Mouse (Mus musculus) hindlimb bud, embryonic 11.5 days (tissue): Measurements from ENCODE around the gene Lypd1.

Source experiments
- DNase-seq: peaks from one replicate; pipeline ENCODE4 v3.0.0-alpha.2; 2012; ENCODE audit warnings: low read depth, low spot score; ENCODE audit errors: extremely low spot score

Gene Lypd1

GRCm38 (mm10) chr1:125912601-125913600, at the start of gene Lypd1:
Gene Lypd1 (minus strand): TSS chr1:125913101.
- DNase-seq = no peak

DNA sequence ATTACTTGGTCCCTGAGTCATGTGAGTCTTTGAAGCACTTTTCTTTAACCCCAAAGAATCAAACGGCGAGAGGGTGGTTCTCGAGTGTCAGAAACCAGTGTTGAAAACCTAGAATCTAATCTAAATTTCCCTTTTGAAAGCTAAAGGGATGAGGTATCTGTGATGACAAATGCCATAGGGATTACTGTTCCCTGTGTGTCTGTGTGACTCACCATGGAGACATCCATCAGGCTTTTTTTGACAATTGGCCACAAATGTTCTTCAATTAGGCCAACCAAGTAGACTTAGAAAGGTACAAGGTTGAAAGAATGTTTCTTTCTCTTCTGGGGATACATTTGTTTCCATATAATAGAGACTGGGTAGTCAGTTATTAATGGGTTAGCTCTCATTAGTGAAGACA, 38.1 kb upstream of the Lypd1 start:
- DNase-seq = no peak

DNA sequence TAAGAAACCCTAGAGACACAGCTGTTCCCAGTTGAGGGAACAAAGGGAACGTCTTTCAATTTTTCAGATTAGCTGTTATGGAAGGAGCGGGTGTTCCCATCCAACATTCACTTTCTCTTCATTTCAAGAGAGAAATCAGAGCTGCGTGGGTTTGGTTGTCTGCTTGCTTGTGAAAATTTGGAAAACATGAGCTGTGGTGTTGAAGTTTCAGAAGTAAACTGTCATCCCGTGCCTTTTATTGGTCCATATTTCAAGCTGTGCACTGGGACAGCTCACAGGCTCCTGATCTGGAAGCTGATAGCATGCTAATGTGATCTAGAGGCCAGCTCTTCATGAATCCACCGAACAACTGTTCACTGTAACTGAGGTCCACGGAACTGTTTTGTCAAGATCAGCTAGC, 36.2 kb upstream of the Lypd1 start:
- no peak for DNase-seq

DNA sequence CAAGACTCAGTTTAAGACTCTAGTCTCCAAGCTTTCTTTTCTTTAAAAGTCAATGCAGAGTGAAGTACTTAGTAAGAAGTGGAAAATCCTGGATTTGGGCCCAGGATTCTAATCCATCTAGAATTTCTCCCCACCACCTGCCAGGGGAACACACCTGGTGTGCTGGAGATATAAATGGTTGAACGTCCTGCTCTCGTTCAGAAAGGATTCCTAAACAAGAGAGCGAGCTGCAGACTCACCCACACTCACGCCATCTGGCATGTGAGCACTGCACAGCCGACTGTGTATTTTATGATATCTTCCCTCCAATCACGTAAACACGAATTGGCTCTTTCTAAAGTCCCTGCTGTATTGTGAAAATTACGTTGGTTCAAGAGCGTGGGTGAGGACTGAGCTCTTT, 32.2 kb upstream of the Lypd1 start:
- DNase-seq = no peak

DNA sequence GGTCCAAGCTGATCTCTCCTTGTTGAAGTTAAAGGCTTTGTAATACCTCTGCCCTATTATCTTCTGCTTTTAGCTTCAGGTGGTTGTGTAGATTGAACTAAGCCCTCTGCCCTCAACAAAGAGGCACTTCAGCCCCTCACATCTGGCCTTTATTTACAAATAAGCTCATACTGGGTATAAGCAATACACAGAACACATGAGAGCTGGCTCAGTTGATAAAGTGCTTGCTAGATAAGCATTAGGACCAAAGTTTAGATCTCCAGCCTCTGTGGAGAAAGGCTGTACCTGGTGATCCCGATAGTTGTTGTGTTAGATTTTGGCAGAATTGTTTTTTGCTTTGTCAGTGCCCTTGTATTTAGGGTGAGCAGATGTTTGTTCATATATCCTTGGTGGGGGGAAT, 30.4 kb upstream of the Lypd1 start:
- no peak for DNase-seq

- DNase-seq = no peak
Measured at GRCm38 (mm10) chr1:125925486-125925885, 12.6 kb upstream of the Lypd1 start.

DNA sequence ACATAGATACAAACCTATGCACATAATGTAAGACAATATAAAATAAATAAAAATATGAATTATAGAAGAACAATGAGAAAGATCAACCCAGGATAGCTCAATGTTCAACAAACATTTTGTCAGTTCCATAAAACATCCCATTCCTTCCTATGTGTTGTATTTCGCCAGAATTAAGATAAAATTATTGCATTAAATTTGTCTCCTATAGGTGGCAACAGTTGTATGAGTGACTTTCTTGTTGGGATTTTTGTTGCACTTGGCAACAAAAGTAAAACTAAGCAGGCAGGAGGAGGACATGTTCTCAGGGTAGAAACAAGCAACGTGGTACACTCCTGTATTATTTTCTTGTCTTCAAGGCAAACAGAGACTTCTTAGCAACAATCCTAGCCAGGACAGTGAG, 10.2 kb upstream of the Lypd1 start:
- DNase-seq = no peak

DNA sequence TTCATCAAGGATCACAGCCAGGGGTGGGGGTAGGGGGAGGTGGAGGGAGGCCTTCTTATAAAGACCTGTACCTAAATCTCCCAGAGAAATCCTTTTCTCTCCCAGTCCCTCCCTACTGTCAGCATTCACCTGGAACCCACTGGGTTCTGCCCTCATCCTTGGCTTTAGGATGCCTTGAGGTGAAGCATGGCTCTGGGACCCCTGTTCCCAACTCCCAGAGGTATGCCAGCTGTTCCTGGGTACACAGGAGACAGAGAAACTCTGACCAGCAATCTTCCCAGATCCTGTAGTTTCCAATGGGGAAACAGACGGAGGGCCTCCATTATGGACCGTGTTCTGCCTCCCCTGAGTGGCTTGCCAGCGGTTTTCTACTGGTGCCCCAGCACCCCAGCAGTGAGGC, 7.8 kb upstream of the Lypd1 start:
- no peak for DNase-seq

- no peak for DNase-seq
Measured at GRCm38 (mm10) chr1:125911901-125912445, 928 bp downstream of the Lypd1 start.

- no peak for DNase-seq
Measured at GRCm38 (mm10) chr1:125911337-125911900, 1.5 kb downstream of the Lypd1 start.

GRCm38 (mm10) chr1:125910871-125911265, 2.0 kb downstream of the Lypd1 start:
- no peak for DNase-seq

GRCm38 (mm10) chr1:125910211-125910870, 2.6 kb downstream of the Lypd1 start:
- DNase-seq = no peak

DNA sequence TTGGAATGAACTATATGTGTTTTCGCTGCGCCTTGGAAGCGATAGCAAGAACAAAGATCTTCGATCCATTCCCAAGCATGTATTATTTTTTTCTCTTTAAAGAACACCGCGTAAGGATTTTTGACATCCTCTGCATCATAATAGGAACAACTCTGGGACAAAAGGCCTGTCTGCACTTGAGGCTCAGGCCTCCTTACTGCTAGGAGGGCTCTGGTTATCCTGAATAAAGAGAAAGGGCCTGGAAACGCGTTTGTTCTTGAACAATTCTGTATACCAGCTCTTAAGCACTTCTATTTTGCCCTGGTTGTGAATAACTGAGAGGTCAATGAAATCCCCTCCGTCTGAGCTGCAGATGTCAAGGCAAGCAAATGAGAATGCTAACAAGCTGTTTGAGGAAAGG, 19.7 kb downstream of the Lypd1 start:
- no peak for DNase-seq

DNA sequence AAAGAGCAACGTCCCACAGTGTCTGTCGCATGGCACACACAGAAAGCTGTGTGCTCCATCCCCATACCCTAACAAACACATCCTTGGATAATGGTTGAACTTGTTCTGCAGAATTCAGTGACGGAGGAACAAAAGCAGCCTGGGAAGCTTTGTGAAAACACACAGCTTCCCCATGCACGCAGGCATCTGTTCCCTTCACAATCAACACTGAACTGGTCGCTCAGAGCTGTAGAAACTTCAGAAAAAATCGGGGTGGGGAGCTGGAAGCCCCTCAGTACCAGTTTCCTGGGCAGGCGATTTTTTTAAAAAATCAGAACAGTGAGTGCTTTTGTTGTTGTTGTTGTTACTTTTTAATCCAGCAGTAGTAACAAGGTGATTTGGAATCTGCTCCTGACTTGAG, 42.8 kb downstream of the Lypd1 start:
- no peak for DNase-seq

DNA sequence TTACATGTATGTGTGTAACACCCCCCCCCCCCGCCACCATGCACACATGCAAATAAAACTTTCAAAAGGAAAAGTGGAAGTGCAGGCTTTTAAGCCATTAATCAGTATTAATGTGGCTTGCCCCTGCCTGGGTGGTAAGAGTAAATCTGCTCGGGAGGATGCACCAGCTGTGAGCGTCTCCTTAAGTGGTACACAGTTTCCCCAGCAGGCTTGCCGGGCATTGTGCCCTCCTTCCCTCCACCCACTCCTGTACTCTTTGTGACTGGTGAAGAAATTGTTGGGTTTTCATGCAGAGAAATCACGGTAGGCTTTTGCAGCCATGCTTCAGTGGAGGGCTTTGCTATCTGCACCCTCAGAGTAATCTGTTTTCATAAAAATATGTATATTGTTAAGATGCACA, 54.3 kb downstream of the Lypd1 start:
- no peak for DNase-seq

- DNase-seq = no peak
Measured at GRCm38 (mm10) chr1:125854646-125855045, 58.3 kb downstream of the Lypd1 start.

DNA sequence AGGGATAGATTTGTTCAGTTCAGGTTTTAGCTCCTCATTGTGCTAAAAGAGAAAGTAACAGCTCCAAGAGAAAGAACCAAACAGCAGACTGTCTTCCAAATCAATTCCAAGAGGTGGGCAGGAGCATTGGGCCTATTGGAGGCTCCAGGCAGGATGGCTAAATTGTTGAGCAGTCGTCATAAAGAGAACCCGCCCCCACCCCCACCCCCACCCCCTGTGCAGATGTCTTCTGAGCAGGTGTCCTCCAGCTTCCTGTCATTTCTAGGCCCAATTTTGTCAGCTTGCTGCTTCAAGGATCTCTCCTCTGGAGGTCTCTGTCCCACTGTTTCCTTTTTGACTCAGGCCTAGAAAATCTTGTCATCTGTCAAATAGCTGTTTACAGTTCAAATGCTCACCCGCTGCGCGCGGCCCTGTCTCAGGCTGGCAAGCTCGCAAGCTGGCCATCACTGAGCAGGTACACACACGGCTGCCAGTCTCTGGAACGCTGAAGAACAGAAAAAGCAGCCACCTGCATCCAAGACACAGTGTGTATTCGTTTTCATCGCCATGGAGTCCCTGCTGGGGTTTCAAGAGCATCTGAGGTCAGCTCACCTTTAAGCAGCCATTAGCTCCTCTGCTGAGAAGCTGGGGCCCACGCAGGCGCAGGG, 73.0 kb downstream of the Lypd1 start:
- no peak for DNase-seq

GRCm38 (mm10) chr1:125837507-125837906, 75.4 kb downstream of the Lypd1 start:
- no peak for DNase-seq

DNA sequence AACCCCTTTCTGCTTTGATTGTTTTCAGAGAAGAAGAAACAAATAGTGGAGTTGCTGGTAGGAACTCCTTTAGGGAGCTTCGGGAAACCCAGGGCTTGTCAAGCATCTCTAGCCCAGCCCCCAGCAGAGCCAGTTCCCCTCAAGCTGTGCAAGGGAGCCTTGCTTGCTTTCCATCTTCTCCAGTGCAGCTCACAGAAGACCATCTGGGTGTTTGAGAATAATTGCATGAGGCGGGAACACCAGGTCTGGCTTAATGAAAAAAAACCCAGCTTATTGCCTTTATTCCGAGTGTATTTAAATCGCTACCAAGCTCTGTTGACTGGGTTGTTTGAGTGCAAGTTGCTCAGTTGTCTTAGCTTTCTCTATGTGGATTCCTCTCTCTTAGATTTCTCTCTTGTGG, 89.3 kb downstream of the Lypd1 start:
- no peak for DNase-seq

- DNase-seq = no peak
Measured at GRCm38 (mm10) chr1:125821101-125821500, 91.8 kb downstream of the Lypd1 start.
